Mouse (Mus musculus) bone marrow, adult 2 months (tissue): ENCODE measurements around the gene Clip4. TPM values are rescaled to one million over a fixed set of nuclear protein-coding genes. Genes with fewer than 3 reads are reported as not detected.

Experiments
- H3K27ac ChIP-seq: fragments of 200-500 bp; 2 replicates; pipeline ENCODE4 v1.5.1; 2012; ENCODE audit warnings: low read depth, mild to moderate bottlenecking, control low read depth, inconsistent platforms, low read length; ENCODE audit not compliant: control insufficient read depth, poor library complexity, insufficient read depth
- H3K4me1 ChIP-seq: fragments of 200-500 bp; 2 replicates; pipeline ENCODE4 v1.6.1; 2011; ENCODE audit warnings: low read length; ENCODE audit not compliant: control insufficient read depth, insufficient read depth
- H3K4me3 ChIP-seq: fragments of 200-500 bp; replicated peaks from 2 replicates; pipeline ENCODE3; 2011; ENCODE audit warnings: mild to moderate bottlenecking, low read depth, low read length, control low read depth; ENCODE audit not compliant: control insufficient read depth
- CTCF ChIP-seq: fragments of 200-500 bp; IDR thresholded peaks from 2 replicates; pipeline ENCODE4 v1.5.1; 2011; ENCODE audit warnings: low read length, control low read depth; ENCODE audit not compliant: control insufficient read depth, insufficient read depth
- POLR2A ChIP-seq: fragments of 200-500 bp; IDR thresholded peaks from 2 replicates; pipeline ENCODE4 v1.6.1; 2011; ENCODE audit warnings: low read depth, mild to moderate bottlenecking, control low read depth, low read length, borderline replicate concordance; ENCODE audit not compliant: control insufficient read depth
- WGBS: fragments of 180-500 bp; shearing (Covaris S2); methylation state at CpG from one replicate; pipeline ENCODE4 v1.1.7; 2018; 5-methylcytosine and 5-hydroxymethylcytosine counted together
- polyA plus RNA-seq: library from polyadenylated mRNA; stranded (reverse); fragments of >200 nt; gene quantifications from 2 replicates; pipeline ENCODE4 v1.2.4, GENCODE M21; 2011; ENCODE audit warnings: low replicate concordance; ENCODE audit not compliant: missing spikeins, insufficient read depth, insufficient read length

Gene Clip4
- polyA plus RNA-seq, 1 experiment, result 2.3 TPM

DNA sequence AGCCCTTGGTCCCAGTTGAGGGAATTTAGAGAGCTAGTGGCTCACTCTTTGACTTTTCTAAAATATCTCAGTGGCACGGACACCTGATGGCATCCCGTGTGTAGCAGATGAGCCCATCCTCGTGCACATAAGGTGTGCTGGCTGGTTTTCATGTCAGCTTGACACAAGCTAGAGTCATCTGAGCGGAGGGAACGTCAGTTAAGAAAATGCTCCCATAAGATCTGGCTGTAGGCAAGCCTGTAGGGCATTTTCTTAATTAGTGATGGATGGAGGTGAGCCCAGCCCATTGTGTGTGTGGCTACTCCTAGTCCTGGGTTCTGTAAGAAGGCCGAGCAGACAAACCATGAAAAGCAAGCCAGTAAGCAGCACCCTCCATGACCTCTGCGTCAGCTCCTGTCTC is 103.7 kb downstream of the Clip4 start:
- 77% methylated on average over 7 of the region's 7 CpGs for WGBS

DNA sequence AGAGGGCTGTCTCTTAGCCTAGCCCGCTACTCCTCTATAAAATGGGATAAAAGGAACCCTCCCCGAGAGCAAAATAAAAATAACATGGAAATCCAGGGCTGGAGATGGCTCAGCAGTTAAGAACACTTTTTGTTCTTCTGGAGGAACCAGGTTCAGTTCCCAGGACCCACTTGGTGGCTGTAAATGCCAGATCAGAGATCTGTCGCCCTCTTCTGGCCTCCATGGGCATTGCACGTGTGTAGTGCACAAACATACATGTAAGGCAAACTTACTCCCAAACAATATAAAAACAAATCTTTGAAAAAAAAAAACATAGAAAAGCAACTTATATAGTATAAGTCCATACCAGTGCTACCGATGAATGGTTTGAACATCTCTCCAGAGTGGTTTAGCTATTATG is 104.7 kb downstream of the Clip4 start:
- TF ChIP-seq CTCF (peak; percentile 66), POLR2A (no peak)
- H3K4me3 ChIP-seq, result no peak overlapping the region
- H3K4me1 ChIP-seq, result no peaks in the 10 kb centered on the region
- H3K27ac ChIP-seq, result no peak overlapping the region
- WGBS, result 61% methylated on average over 5 of the region's 5 CpGs

More for the DNA sequence above, 103.7 kb downstream of the Clip4 start:
- TF ChIP-seq POLR2A (no peak), CTCF (no peak)
- Histone ChIP-seq H3K4me3 (no peak overlapping the region), H3K27ac (no peak overlapping the region), H3K4me1 (no peaks in the 10 kb centered on the region; the same call in 1 of the 2 replicates)

DNA sequence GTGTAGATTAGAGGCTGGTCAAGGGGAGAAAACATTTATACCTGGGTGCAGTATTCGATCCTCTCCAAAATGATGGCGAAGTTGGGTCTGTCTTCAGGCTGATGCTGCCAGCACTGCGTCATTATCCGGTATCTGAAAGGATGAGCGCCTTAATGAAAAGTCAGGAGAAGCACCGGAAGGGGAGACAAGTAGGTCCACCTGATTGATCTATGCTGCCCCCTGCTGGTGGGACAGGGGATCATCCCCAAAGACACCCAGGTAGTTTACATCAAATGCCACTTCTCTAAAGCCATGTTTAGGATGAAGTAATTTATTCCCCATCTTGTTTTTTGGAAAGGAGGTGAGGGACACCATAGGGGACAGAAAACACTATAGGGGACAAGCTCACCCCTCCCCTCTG is 105.8 kb downstream of the Clip4 start:
- H3K27ac ChIP-seq, result no peak overlapping the region
- H3K4me3 ChIP-seq, result no peak overlapping the region
- no peak for TF ChIP-seq POLR2A
- peak; percentile 82 for TF ChIP-seq CTCF
- no peaks in the 10 kb centered on the region for H3K4me1 ChIP-seq
- WGBS, result 43% methylated on average over 6 of the region's 6 CpGs

DNA sequence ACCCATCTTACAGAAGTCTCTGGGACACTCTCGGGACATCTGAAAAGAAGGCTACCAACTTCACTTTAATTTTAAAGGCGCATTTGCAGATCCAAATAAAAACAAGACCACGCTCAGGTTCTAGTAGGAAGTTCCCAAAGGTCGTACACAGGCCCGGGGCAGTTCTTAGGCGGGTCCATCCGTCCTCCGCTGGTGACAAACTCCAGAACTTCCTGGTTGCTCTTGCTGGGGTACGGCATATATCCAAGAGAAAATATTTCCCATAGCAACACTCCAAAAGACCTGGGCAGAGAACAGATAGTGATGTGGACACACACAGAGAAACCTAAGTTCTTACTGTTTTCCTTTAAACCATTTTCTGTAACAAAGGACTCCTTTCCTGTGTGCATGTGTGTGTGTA is 106.5 kb downstream of the Clip4 start:
- TF ChIP-seq POLR2A (no peak), CTCF (no peak)
- Histone ChIP-seq H3K4me1 (no peaks in the 10 kb centered on the region), H3K4me3 (no peak overlapping the region), H3K27ac (no peak overlapping the region)
- WGBS, result 83% methylated on average over 9 of the region's 9 CpGs

DNA sequence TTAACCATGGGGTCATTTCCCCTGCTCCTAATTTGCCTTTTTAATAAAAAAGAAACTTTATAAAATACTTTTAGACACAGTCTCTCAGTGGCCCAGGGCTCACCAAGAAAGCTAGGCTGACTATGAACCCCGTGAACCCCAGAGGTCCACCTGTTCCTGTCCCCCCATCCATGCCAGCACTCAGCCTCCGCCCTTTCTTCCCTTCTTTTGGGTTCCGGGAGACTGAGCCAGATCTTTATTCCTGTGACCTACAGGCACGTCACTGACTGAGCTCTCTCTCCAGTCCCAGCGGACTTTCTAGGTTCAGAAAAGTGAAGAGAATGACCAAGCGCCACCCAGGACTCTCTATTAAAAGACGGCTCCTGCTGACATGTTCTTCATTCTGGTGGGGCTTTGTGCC is 107.2 kb downstream of the Clip4 start:
- no peaks in the 10 kb centered on the region for H3K4me1 ChIP-seq
- 73% methylated on average over 7 of the region's 7 CpGs for WGBS
- H3K27ac ChIP-seq, result no peak overlapping the region
- TF ChIP-seq CTCF, result no peak
- no peak for TF ChIP-seq POLR2A
- no peak overlapping the region for H3K4me3 ChIP-seq

DNA sequence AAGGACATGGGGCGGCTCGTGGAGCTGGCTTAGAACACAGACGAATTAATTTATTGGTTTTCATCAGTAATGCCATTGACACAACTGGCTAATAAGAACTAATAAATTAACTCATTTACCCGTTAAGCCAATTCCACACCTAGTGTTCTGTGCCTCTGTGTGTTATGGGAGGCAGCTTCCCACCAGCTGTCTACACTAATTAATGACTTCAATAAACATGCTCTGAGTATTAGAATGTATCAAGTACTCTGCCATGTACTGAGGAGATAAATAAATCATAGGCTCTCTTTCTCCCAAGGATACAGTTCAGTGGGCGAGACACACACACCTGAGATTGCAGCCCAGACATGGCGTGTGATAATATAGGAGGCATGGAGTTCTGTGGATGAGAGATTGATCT is 113.1 kb downstream of the Clip4 start:
- H3K4me3 ChIP-seq, result no peak overlapping the region
- no peaks in the 10 kb centered on the region for H3K4me1 ChIP-seq
- 75% methylated on average over 6 of the region's 6 CpGs for WGBS
- no peak for TF ChIP-seq CTCF
- no peak for TF ChIP-seq POLR2A
- H3K27ac ChIP-seq, result no peak overlapping the region

DNA sequence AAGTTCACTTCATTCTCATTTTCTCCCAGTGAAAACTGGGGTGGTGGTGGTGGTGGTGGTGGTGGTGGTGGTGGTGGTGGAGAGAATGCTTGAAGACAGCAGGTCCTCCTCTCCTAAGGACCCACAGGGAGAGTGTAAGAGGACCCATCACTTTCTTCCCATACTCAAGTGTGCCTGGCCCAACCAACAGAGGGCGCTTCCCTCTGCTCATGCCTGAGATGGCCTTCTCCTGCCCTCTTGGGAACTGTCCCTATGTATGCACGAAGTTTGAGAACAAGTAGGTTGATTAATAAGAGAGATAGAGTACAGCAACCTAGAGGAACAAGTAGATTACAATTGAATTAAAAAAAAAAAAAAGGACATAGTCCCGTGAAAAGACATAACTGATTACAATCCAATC is 140.8 kb downstream of the Clip4 start:
- TF ChIP-seq CTCF (peak; percentile 58), POLR2A (no peak)
- WGBS, result 20% methylated on average over 3 of the region's 3 CpGs
- Histone ChIP-seq H3K27ac (no peak overlapping the region), H3K4me1 (no peaks in the 10 kb centered on the region), H3K4me3 (no peak overlapping the region)

DNA sequence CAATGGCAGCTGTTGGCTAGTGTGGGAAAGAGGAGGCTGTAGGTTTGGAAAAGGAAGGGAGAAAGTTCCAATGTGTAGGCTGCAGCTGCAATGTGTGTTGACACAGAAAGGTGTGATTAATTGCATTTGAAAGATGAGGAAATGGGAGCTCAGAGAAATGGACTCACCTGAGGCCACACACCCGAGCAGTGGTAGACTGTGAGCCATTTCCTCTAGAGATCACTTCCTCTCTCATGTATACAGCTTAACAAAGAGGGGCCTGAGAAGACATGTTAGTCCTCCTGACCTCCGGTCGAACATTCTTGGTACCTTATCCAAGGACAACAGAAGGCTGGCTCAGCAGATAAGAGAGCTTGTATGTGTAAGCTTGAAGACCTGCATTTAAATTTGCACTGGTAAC is 144.9 kb downstream of the Clip4 start:
- no peak overlapping the region for H3K4me3 ChIP-seq
- 37% methylated on average over 3 of the region's 3 CpGs for WGBS
- H3K27ac ChIP-seq, result no peak overlapping the region
- H3K4me1 ChIP-seq, result no peaks in the 10 kb centered on the region
- no peak for TF ChIP-seq POLR2A
- no peak for TF ChIP-seq CTCF

Other genes starting within 250 kb of the Clip4 start
- 32.9 and 34.0 TPM in 2 replicates for gene Ndc80, start 241.6 kb upstream of the Clip4 start, polyA plus RNA-seq
- not detected in 2 replicates for gene Spdya, start 216.4 kb upstream of the Clip4 start, polyA plus RNA-seq
- 39.1 and 74.0 TPM in 2 replicates for gene Wdr43, start 152.6 kb upstream of the Clip4 start, polyA plus RNA-seq
- not detected in 2 replicates for gene Togaram2, start 95.2 kb upstream of the Clip4 start, polyA plus RNA-seq
- not detected in 2 replicates for gene Pcare, start 15.6 kb upstream of the Clip4 start, polyA plus RNA-seq